Mouse (Mus musculus) gastrocnemius, postnatal 36 days (tissue): Measurements from ENCODE around the gene Syf2. TPM values are rescaled to one million over a fixed set of nuclear protein-coding genes. Genes with fewer than 3 reads are reported as not detected.
"Not testable (repeated sequence)": the region's sequence is repeated elsewhere in the genome, so short reads cannot be mapped to it uniquely, and the experiment has no call there.

Experiments
- DNase-seq, 2 experiments: peaks; one replicate each; pipeline ENCODE4 v3.0.0; 2022
- intact Hi-C: fragments of 180-260 bp; cut with DNase I; formaldehyde crosslinking; loops from one replicate; pipeline ENCODE4 v1.15.1; 2025
- long read RNA-seq, 2 experiments: library from polyadenylated mRNA; stranded (forward); transcript quantifications; one replicate each; pipeline ENCODE4 v2.0.0; 2021
- total RNA-seq, 2 experiments: library from RNA; stranded (reverse); gene quantifications; 2 replicates each; pipeline ENCODE4 v1.2.3; 2021

The Syf2 gene
- total RNA-seq: 10 to 100 TPM; 31.4 to 39.2 TPM
- long read RNA-seq, experiment 1, transcript Syf2-201 (7 exons, 1,369 nt): major isoform, 42 of 60 reads
- long read RNA-seq, experiment 1, partial matches to known transcripts: 14 of 60 reads
- long read RNA-seq, experiment 1, other reads (novel, unspliced or antisense): 4 of 60 reads
- long read RNA-seq, experiment 2, transcript Syf2-201 (7 exons, 1,369 nt): major isoform, 57 of 68 reads
- long read RNA-seq, experiment 2, partial matches to known transcripts: 8 of 68 reads
- long read RNA-seq, experiment 2, other reads (novel, unspliced or antisense): 3 of 68 reads

DNA sequence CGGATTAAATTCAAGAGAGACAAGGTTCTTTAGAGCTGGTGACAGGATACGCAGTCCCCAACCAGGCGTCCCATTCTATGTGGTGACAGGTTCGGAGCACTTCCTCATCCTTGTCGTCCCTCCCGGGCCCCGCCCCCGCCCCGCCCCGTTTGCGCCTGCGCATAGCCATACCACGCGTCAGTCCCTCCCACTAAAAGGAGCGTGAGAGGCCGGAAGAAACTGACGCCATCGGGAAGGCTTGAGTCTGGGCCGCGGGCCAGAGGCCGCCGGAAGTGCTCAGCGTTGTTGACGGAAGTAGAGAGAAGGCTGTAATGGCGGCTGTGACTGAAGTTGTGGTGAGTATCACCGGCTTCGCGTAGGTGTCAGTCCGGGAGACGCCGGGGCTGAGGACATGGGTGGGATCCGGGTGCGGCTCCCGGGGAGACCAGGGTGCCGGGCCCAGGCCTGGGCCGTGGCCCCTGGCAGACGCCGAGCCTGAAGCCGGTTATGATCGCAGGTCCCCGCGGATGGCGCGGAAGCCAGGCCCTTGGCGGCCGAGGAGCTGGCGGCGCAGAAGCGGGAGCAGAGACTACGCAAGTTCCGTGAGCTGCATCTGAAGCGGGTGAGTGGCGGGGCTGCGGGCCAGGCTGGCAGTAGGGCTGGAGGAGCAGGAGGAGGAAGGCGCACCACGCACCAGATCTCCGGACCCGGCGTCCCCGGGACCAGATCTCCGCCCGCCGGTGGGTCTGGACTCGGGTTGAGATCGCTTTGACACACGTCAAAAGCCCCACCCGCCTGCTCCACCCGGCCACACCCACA, at the start of gene Syf2:
Gene Syf2, plus strand, starts transcription at position 215 of the 798 bp plus-strand sequence.
- peak; percentile 94 to 96 for DNase-seq
- intact Hi-C loops: no loop called here

DNA sequence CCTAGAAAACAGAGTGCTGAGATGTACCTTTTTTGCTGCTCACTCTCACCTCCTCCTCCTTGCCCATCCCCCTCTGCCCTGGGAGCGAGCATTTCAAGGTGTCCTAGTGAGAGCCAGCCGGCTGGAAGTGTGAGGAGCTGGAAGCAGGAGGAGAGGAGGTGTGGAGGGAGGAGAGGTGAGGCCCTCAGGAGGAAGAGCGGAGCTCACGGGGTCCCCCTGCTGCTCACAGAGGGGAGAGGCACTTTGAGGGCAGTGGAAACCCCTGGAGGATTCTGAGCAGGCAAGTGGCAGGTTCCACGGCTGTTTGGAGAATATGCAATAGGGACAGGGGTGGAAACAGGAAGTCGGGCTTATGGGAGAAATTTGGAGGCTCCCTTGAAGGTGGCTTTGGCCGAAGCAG, 47.4 kb upstream of the Syf2 start:
- intact Hi-C loops: loop anchor here (5.0 kb wide), 2 partner anchors 91 to 336 kb away; no protein-coding TSS in a partner anchor
- no peak for DNase-seq

DNA sequence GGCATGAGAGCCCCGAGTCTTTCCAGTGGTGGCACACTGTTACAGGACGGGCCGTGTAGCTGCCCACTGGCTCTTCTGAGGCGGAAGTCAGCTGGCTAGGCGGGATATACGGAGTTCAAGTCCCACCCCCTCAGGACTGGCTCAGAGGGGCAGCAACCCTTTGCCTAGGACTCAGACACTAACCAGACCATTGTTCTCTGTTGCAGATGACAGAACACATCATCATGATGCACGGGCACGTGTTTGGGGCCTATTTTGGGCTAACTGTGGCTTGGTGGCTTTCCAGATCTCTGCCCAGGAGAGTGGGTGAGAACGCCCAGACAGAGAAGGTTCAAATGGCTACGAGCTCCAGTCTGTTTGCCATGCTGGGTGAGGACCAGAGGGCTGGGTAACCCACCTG, 46.9 kb upstream of the Syf2 start:
- intact Hi-C loops: loop anchor here (5.0 kb wide), 2 partner anchors 92 to 337 kb away; no protein-coding TSS in a partner anchor
- DNase-seq: no peak

DNA sequence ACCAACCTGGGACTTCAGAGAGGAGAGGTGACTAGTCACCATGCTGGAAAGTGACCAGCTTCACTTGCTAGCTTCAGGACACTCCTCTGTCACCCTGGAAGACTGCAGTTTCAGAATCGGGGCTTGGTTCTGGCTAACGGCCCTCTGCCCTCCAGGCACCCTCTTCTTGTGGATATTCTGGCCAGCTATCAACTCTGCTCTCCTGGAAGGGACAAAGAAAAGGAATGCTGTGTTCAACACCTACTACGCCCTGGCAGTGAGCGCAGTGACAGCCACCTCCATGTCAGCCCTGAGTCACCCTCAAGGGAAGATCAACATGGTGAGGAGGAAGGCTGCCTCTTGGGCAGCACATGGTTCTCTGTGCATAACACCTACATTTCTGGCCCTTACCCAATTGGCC, 46.3 kb upstream of the Syf2 start:
- no peak for DNase-seq
- intact Hi-C loops: loop anchor here (5.0 kb wide), 2 partner anchors 92 to 337 kb away; no protein-coding TSS in a partner anchor

DNA sequence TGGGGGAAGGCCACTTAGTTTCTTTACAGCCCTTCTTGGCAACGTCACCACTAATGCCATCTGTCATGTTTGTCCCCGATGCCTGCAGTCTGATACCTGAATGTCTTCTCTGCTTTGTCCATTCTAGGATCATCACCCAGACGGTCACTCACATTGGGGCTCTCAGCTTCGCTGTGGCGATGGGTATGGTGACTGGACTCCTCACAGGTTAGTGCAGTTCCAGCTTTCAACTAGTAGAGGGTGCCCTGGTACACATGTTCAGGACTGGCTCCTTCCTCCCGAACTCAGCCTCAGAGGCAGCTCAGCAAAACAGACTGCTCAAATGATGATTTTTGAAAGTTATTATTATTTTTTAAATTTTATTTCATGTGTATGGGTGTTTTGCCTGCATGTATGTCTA, 38.6 kb upstream of the Syf2 start:
- DNase-seq: peak; percentile 35 to 58
- intact Hi-C loops: no loop called here

DNA sequence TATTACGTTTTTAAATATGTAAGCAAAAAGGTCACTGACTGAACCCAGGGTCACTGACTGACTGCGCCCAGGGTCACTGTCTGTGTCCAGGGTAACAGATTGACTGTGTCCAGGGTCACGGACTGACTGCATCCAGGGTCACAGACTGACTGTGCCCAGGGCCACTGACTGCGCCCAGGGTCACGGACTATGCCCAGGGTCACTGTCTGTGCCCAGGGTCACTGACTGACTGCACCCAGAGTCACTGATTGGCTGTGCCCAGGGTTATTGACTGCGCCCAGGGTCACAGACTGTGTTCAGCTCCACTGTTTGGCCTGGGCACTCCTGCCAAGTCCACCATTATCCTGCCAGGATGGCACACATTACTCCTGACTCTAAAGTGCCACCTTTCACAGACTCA, 33.4 kb upstream of the Syf2 start:
- no peak for DNase-seq
- intact Hi-C loops: no loop called here

DNA sequence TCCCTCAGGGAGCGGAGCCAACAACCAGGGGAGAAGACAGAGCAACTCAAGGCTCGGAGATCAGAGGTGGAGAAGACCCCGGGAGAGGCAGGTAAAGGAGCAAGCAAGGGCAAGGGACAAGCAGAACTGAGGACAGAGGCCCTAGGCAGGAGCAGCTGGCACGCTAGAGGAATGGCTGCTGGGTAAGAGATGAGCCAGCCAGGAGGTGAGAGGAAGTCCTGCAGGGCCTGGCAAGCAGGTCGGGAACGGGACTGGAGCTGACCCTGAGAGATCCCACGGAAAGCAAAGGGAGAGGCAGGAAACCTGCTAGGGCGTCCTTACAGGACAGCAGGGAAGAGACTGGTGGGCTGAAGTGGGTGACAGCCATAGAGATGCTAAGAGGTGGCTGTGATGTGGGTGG, 29.6 kb upstream of the Syf2 start:
- intact Hi-C loops: no loop called here
- no peak for DNase-seq

DNA sequence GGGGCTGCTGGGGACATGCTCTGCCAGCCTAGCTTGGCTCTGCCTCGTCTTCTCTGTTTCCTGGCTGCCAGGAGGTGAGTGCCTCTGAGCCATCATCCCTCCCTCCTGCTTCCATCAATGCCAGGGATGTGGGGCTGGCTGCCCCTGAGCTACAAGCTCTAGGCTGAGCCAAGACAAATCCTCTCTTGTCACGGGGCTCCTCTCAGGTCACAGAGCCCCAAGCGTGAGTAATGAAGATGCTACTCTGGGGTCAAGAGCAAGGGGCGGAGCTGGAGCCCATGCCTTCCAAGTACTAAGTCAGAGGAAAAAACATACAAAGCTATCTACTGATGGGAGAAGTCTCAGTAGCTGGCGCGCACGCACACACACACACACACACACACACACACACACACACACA, 27.7 kb upstream of the Syf2 start:
- DNase-seq: no peak
- intact Hi-C loops: no loop called here

DNA sequence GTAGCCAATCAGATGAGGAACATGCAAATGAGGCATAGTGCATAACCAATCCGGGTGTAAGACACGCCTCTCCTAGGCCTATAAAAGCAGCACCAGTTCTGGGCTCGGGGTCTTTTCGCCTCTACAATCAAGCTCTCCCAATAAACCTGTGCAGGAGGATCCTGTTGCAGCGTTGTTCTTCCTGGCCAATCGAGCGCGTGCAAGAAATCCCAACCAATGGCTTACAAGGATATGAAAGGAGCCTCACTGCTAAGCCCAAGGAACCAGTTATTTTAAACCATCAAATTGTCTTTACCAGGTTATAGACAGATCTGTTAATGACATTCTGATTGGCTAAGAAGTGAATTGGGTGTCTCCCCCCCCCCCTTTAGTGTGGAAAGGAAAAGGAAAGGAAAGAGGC, 19.3 kb upstream of the Syf2 start:
- DNase-seq, intact Hi-C loops: not testable (repeated sequence)

DNA sequence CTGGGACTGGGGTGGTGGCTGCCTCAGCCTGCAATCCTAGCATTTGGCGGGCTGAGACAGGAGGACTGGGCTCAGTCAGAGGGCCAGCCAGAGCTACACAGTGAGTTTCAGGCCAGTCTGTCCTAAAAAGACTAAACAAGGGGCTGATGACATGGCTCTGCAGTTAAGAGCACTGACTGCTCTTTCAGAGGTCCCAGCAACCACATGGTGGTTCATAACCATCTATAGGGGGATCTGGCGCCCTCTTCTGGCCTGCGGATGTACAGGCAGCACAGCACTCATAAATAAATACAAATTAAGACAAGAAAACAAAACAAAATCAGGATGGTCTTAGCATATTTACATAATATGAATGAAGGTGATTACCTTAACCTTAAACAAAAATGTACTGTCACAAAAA, 17.3 kb upstream of the Syf2 start:
- intact Hi-C loops: no loop called here
- DNase-seq: peak in 1 of 2 experiments; percentile 62

DNA sequence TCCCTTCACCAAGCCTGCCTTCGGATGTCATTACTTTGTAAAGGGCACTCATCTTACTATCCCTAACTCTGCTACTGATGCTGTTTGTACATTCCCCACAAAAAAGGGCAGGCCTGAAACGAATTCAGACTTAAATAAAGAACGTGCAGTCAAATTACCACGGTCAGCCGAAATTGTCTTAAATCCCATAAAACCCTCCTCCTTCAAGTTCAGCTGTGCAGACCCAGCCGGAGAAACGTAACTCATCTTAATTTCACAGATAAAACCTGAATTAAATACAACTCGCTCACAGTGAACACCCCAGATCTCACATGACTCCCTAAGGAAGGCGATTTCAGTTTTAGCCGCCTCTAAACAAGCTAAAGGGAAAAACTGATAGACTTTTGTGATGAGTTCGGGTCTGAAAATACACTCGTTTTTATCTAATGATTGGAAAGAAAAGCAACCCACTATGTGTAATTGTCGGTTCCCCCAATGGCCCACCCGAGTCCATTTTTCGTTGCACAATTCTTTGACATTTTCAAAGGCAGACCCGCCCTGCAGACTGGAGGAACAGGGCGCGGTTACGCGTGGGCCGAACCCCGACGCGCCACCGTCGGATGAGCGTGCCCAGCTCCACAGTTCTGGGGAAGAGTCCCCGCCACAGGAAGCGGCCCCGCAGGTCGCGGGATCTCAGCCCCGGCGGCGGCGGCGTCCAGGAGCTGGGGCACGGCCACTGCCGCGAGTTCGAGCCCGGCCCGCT, 16.4 kb upstream of the Syf2 start:
- intact Hi-C loops: no loop called here
- peak in 1 of 2 experiments; percentile 58 for DNase-seq

DNA sequence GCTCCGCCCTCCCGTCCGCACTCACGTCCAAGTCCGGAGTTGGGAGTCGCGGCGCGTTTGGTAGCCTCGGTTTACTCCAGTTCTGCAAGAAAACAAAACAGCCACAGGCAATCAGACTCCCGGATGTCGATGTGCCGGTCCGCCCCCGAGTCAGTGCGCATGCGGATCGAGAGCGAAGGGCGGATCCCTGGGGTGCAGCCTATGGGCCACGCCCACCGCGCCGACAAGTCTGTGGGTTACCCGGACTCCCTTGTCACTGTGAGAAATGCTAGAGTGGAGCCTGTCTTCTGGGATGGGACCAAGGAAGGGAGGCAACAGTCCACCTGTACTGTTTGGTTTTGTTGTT, 15.9 kb upstream of the Syf2 start, which contains the start of gene Tmem50a:
Gene Tmem50a, minus strand, starts transcription at position 161 of the 346 bp plus-strand sequence.
- peak; percentile 90 to 92 for DNase-seq
- intact Hi-C loops: no loop called here

DNA sequence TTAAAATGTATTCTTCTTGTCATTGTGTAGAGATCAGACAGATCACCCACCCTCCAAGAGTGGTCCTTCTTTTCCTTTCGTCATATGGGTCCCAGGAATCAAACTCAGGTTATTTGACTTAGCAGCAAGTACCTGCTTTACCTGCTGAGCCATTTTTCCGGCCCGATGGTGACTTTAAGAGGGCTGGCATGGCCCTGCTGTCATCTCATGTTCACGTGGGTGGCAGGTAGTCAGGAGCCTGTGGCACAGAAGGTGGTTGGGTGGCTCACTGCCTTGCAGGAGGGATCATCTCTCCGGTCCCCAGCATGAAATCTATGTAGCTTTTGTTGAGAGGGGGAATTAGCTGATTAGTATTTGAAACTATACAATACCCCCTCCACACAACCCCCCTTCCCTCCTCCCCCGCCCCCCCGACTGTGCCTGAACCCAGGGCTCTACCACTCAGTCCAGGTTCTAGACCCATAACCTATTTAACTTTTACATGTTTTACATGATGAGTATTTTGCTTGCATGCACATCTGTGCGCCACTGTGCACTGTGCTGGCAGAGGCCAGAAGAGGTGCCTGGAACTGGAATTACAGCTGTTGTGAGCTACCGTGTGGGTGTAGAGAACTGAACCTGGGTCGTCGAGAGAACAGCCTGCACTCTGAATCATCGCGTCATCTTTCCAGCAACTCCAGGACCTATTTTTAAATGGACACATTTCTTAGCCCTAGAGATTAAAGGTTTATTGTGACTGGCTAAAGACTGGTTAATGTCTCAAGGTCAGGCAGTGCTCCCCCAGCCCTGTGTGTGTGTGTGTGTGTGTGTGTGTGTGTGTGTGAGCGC, 15.3 kb upstream of the Syf2 start:
- DNase-seq: no peak
- intact Hi-C loops: no loop called here

DNA sequence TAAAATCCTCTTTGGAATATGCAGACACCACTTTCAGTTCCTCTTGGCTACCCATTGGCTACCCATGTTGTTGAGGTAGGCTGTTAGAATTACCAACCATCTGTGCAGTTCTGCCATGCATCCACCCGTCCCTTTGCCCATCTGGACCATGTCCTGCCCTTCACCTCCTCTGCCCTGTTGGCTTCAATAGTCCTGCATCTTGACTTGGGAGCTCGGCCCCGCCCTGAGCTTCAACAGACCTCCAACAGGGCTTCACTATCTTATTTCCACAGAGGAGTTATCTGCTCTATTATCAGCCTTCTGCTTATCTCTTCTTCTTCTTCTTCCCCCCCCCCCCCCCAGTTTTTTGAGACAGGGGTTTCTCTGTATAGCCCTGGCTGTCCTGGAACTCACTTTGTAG, 13.5 kb upstream of the Syf2 start:
- intact Hi-C loops: no loop called here
- DNase-seq: no peak

DNA sequence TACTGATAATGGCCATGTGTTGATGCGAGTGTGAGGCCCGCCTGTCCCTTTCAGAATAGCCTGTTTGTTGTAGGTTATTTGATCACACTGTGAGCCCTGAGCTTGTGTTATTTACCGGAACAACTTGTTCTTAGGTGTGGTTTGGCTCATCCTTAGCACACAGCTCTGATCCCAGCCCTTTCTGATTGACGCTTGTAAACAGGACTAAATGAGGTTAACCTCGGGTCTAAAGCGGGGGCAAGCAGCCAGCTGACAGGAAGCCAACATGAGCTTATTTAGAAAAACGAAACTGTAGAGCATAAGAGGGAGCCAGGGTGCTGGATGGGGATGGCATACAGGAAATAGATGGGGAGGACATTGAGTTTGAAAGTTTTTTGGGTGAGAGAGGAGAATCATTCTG, 12.3 kb upstream of the Syf2 start:
- intact Hi-C loops: no loop called here
- DNase-seq: peak; percentile 67 to 71

DNA sequence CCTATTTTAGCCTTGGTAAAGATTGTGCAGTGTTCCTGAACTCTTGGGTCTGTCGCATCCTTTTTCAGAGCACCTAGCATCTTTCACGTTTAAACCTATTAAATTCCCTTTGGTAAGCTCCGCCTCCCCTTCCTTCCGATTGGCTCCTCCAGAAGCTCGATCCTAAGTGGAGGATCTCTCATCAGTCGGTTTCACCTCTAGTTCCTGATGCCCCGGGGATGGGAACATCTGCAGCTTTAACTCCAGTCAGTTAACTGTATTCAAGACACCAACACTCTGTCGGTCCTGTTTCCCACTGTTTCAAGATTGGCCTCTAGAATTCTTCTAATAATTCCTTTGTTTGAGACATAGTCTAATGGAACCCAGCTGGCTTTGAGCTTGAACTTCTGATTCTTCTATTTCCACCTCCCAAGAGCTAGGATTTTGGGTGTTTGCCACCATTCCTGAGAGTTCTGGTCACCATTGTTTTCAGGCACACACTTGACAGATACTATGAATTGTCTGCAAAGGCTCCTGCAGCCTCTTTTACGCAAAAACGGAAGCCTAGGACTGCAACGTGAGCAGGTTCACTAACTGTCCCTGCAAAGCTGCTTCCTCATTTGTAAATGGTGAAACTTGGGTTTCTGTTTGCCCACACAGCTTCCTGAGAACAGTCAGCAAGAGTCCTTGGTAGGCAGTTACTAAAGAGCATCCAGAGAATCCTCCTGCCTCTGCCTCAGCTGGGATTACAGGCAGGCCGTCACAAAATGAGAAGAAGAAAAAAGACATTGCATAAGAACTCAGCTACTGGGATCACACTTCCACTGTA, 10.8 kb upstream of the Syf2 start:
- DNase-seq: no peak
- intact Hi-C loops: loop anchor here (5.0 kb wide), 1 partner anchor 68 kb away; the partner anchor contains the start of gene Maco1

DNA sequence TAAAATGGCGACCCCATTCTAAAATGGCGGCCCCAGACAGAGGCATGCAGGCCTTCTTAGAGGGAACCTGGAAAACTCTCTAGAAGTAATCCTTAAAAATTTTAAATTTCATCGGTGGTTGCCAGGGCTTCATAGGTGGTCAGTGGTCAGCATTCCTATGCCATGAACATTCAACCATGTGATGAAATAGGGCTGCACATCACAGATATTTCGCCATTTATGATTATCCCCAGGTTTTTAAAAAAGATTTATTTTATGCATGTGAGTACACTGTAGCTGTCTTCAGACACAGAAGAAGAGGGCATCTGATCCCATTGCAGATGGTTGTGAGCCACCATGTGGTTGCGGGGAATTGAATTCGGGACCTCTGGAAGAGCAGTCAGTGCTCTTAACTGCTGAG, 10.1 kb upstream of the Syf2 start:
- intact Hi-C loops: loop anchor here (5.0 kb wide), 1 partner anchor 68 kb away; the partner anchor contains the start of gene Maco1
- no peak for DNase-seq

DNA sequence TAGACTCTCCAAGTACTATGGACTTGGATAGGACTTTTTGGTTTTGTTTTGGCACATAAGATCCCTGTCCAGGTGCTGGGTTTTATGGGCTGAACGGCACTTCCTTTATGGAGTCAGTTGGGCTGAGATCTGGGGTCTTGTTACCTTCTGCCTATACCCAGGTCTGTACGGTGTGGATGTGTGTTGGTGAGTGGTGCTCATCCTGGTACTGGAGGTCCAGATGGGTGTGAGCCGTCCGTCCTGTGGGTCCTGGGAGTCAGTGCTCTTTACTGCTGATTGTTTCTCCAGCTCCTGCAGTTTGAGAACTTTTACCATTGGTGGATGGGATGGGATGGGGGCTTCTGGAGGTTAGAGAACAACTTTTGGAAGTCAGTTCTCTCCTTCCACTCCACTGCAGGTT, 9.0 kb upstream of the Syf2 start:
- intact Hi-C loops: loop anchor here (5.0 kb wide), 1 partner anchor 69 kb away; the partner anchor contains the start of gene Maco1
- no peak for DNase-seq
